Mouse (Mus musculus) liver, adult 2 months (tissue): ENCODE measurements around the gene Zfp398. TPM values are rescaled to one million over a fixed set of nuclear protein-coding genes. Genes with fewer than 3 reads are reported as not detected.

Source experiments
- DNase-seq: peaks from one replicate; pipeline ENCODE4 v3.0.0-alpha.2; 2011; ENCODE audit warnings: low read depth, low spot score; ENCODE audit errors: extremely low read depth
- H3K27ac ChIP-seq: fragments of 200-500 bp; replicated peaks from 2 replicates; pipeline ENCODE4 v1.5.1; 2012; ENCODE audit warnings: low read depth, mild to moderate bottlenecking, control low read depth, inconsistent platforms, low read length; ENCODE audit not compliant: insufficient read depth
- H3K27me3 ChIP-seq: fragments of 200-500 bp; 2 replicates; pipeline ENCODE4 v1.6.1; 2012; ENCODE audit warnings: mild to moderate bottlenecking, moderate library complexity, low read length, inconsistent platforms; ENCODE audit not compliant: control insufficient read depth, insufficient read depth
- H3K36me3 ChIP-seq: fragments of 200-500 bp; 2 replicates; pipeline ENCODE4 v1.6.1; 2012; ENCODE audit warnings: low read length, inconsistent platforms; ENCODE audit not compliant: control insufficient read depth, insufficient read depth
- H3K4me1 ChIP-seq: fragments of 200-500 bp; 2 replicates; pipeline ENCODE4 v1.6.1; 2011; ENCODE audit warnings: low read length; ENCODE audit not compliant: control insufficient read depth, insufficient read depth
- H3K4me3 ChIP-seq: fragments of 200-500 bp; 2 replicates; pipeline ENCODE4 v1.5.1; 2011; ENCODE audit warnings: low read depth, mild to moderate bottlenecking, control low read depth, low read length, moderate library complexity; ENCODE audit not compliant: insufficient read depth
- H3K79me2 ChIP-seq: fragments of 200-500 bp; 2 replicates; pipeline ENCODE4 v1.6.1; 2012; ENCODE audit warnings: inconsistent platforms, mild to moderate bottlenecking, low read length, moderate library complexity; ENCODE audit not compliant: control insufficient read depth, insufficient read depth
- H3K9ac ChIP-seq: fragments of 200-500 bp; 2 replicates; pipeline ENCODE4 v1.6.1; 2012; ENCODE audit warnings: low read depth, mild to moderate bottlenecking, control low read depth, inconsistent platforms, low read length
- CTCF ChIP-seq: fragments of 200-500 bp; IDR thresholded peaks from 2 replicates; pipeline ENCODE4 v1.5.1; 2011; ENCODE audit warnings: low read depth, low read length, control low read depth
- POLR2A ChIP-seq: fragments of 200-500 bp; IDR thresholded peaks from 2 replicates; pipeline ENCODE4 v1.6.1; 2011; ENCODE audit warnings: low read length, control low read depth; ENCODE audit not compliant: insufficient read depth; ENCODE audit errors: extremely low read depth
- WGBS: fragments of 180-500 bp; shearing (Covaris S2); methylation state at CpG from one replicate; pipeline ENCODE4 v1.1.7; 2018; 5-methylcytosine and 5-hydroxymethylcytosine counted together
- polyA plus RNA-seq: library from polyadenylated mRNA; depleted of rRNA; stranded (reverse); fragments of >200 nt; gene quantifications from 2 replicates; pipeline ENCODE4 v1.2.3, GENCODE M21; 2012
- total RNA-seq: library from RNA; depleted of rRNA; stranded (reverse); fragments of >200 nt; gene quantifications from 2 replicates; pipeline ENCODE4 v1.2.3, GENCODE M21; 2014

Zfp398 gene
- total and polyA plus RNA-seq, 2 experiments: 4.0 to 4.5 TPM

- H3K9ac ChIP-seq: no peak overlapping the region
- peaks cover 11% of the 10 kb centered on the region for H3K36me3 ChIP-seq
- H3K4me3 ChIP-seq: no peak overlapping the region
- peak; percentile 45 for DNase-seq
- H3K27ac ChIP-seq: 0 out of 2 replicates have a peak overlapping the region, but pooled peaks have one; percentile 3
- H3K79me2 ChIP-seq: peaks cover 18% of the 10 kb centered on the region; the same call in 1 of the 2 replicates
- H3K27me3 ChIP-seq: no peaks in the 10 kb centered on the region
- TF ChIP-seq POLR2A (no peak), CTCF (no peak)
- WGBS: 39% methylated on average over 4 of the region's 4 CpGs
- peaks cover 6% of the 10 kb centered on the region for H3K4me1 ChIP-seq
These were observed 43.7 kb downstream of the Zfp398 start for GRCm38 (mm10) chr6:47879049-47879716.

- Histone ChIP-seq H3K27ac (no peak overlapping the region), H3K36me3 (peaks cover 14% of the 10 kb centered on the region), H3K27me3 (no peaks in the 10 kb centered on the region), H3K4me1 (peaks cover 6% of the 10 kb centered on the region), H3K4me3 (no peak overlapping the region), H3K9ac (no peak overlapping the region), H3K79me2 (peaks cover 18% of the 10 kb centered on the region; the same call in 1 of the 2 replicates)
- DNase-seq: no peak
- 97% methylated on average over 10 of the region's 10 CpGs for WGBS
- TF ChIP-seq CTCF: no peak
- TF ChIP-seq POLR2A: no peak
These were observed 44.7 kb downstream of the Zfp398 start for GRCm38 (mm10) chr6:47880166-47880565.

- WGBS: 91% methylated on average over 8 of the region's 8 CpGs
- H3K79me2 ChIP-seq: no peaks in the 10 kb centered on the region; the same call in 1 of the 2 replicates
- H3K4me3 ChIP-seq: no peak overlapping the region
- H3K27me3 ChIP-seq: no peaks in the 10 kb centered on the region
- H3K36me3 ChIP-seq: peaks cover 44% of the 10 kb centered on the region
- no peaks in the 10 kb centered on the region for H3K4me1 ChIP-seq
- TF ChIP-seq POLR2A (no peak), CTCF (no peak)
- H3K9ac ChIP-seq: no peak overlapping the region
- DNase-seq: peak; percentile 12
- H3K27ac ChIP-seq: no peak overlapping the region
These were observed 53.4 kb downstream of the Zfp398 start for GRCm38 (mm10) chr6:47888812-47889383.

GRCm38 (mm10) chr6:47899416-47899815 lies 64.0 kb downstream of the Zfp398 start:
- no peaks in the 10 kb centered on the region for H3K4me1 ChIP-seq
- H3K27me3 ChIP-seq: no peaks in the 10 kb centered on the region
- no peak overlapping the region for H3K27ac ChIP-seq
- DNase-seq: no peak
- no peak for TF ChIP-seq CTCF
- no peak for TF ChIP-seq POLR2A
- no peak overlapping the region for H3K9ac ChIP-seq
- WGBS: 73% methylated on average over 6 of the region's 6 CpGs
- H3K79me2 ChIP-seq: no peaks in the 10 kb centered on the region
- peaks cover 47% of the 10 kb centered on the region for H3K36me3 ChIP-seq
- H3K4me3 ChIP-seq: no peak overlapping the region

GRCm38 (mm10) chr6:47903587-47903986 lies 68.1 kb downstream of the Zfp398 start:
- Histone ChIP-seq H3K9ac (no peak overlapping the region), H3K36me3 (peaks cover 39% of the 10 kb centered on the region), H3K4me1 (no peaks in the 10 kb centered on the region), H3K79me2 (no peaks in the 10 kb centered on the region), H3K27ac (no peak overlapping the region), H3K4me3 (no peak overlapping the region), H3K27me3 (no peaks in the 10 kb centered on the region)
- no peak for TF ChIP-seq POLR2A
- TF ChIP-seq CTCF: no peak
- no peak for DNase-seq
- WGBS: 70% methylated on average over 4 of the region's 4 CpGs

- Histone ChIP-seq H3K79me2 (no peaks in the 10 kb centered on the region), H3K27me3 (no peaks in the 10 kb centered on the region), H3K9ac (no peak overlapping the region), H3K36me3 (peaks cover 35% of the 10 kb centered on the region), H3K4me3 (no peak overlapping the region), H3K4me1 (no peaks in the 10 kb centered on the region), H3K27ac (no peak overlapping the region)
- WGBS: 91% methylated on average over 19 of the region's 19 CpGs
- no peak for DNase-seq
- no peak for TF ChIP-seq POLR2A
- no peak for TF ChIP-seq CTCF
These were observed 68.9 kb downstream of the Zfp398 start for GRCm38 (mm10) chr6:47904361-47904760.
